Mouse (Mus musculus) megakaryocyte-erythroid progenitor cell, adult 5-6 weeks (primary cell): Measurements from ENCODE around the gene Ccr4. TPM values are rescaled to one million over a fixed set of nuclear protein-coding genes. Genes with fewer than 3 reads are reported as not detected.
A peak's percentile ranks its signal among the peaks of the same experiment; 100 is the strongest.

Experiments used
- ATAC-seq: replicated peaks from 2 replicates; pipeline ENCODE4 v1.8.0; 2016; ENCODE audit warnings: mild to moderate bottlenecking, inconsistent platforms; ENCODE audit not compliant: severe bottlenecking, poor library complexity, low FRiP score, low TSS enrichment
- total RNA-seq, 2 experiments: library from RNA; stranded (forward) in 1 of 2; stranded (reverse) in 1 of 2; fragments of 200-1000, 215-1000 nt in 1 of 2; fragments of >200 nt in 1 of 2; fragmentation: Nextera tagmentation in 1 of 2; gene quantifications; 2 replicates each; pipeline ENCODE4 v1.2.3; 2014 to 2017

Ccr4 gene
- total RNA-seq (2014; fragmentation: Nextera tagmentation) = not detected in 2 replicates
- total RNA-seq (2017) = not detected in 2 replicates

- no peak for ATAC-seq
Measured at GRCm38 (mm10) chr9:114504816-114505215, at the start of gene Ccr4. Gene Ccr4, minus strand, starts transcription at chr9:114504916.

- no peak for ATAC-seq
Measured at GRCm38 (mm10) chr9:114553828-114554227, 49.1 kb upstream of the Ccr4 start.

GRCm38 (mm10) chr9:114550033-114550432, 45.3 kb upstream of the Ccr4 start:
- ATAC-seq = no peak

GRCm38 (mm10) chr9:114549117-114549516, 44.4 kb upstream of the Ccr4 start:
- no peak for ATAC-seq

GRCm38 (mm10) chr9:114548496-114548895, 43.8 kb upstream of the Ccr4 start:
- ATAC-seq = no peak

GRCm38 (mm10) chr9:114547643-114548077, 42.9 kb upstream of the Ccr4 start:
- ATAC-seq = no peak

- ATAC-seq = no peak
Measured at GRCm38 (mm10) chr9:114546765-114547164, 42.0 kb upstream of the Ccr4 start.

- ATAC-seq = no peak
Measured at GRCm38 (mm10) chr9:114544754-114545393, 40.2 kb upstream of the Ccr4 start.

GRCm38 (mm10) chr9:114543882-114544753, 39.4 kb upstream of the Ccr4 start:
- no peak for ATAC-seq

- ATAC-seq = 0 out of 2 replicates have a peak, but pooled peaks have one; percentile 36
Measured at GRCm38 (mm10) chr9:114541279-114541741, 36.6 kb upstream of the Ccr4 start.

GRCm38 (mm10) chr9:114538996-114539563, 34.4 kb upstream of the Ccr4 start:
- no peak for ATAC-seq

GRCm38 (mm10) chr9:114536628-114537027, 31.9 kb upstream of the Ccr4 start:
- ATAC-seq = no peak

- no peak for ATAC-seq
Measured at GRCm38 (mm10) chr9:114534747-114535517, 30.2 kb upstream of the Ccr4 start.

GRCm38 (mm10) chr9:114533848-114534247, 29.1 kb upstream of the Ccr4 start:
- no peak for ATAC-seq

- no peak for ATAC-seq
Measured at GRCm38 (mm10) chr9:114531276-114531675, 26.6 kb upstream of the Ccr4 start.

- no peak for ATAC-seq
Measured at GRCm38 (mm10) chr9:114528680-114529048, 23.9 kb upstream of the Ccr4 start.

GRCm38 (mm10) chr9:114527992-114528679, 23.4 kb upstream of the Ccr4 start:
- ATAC-seq = no peak; the same call in 1 of the 2 replicates

- peak; percentile 51 for ATAC-seq
Measured at GRCm38 (mm10) chr9:114527085-114527484, 22.4 kb upstream of the Ccr4 start.

- ATAC-seq = no peak
Measured at GRCm38 (mm10) chr9:114526581-114526980, 21.9 kb upstream of the Ccr4 start.
